Mouse (Mus musculus): ENCODE measurements around the gene Actr5.

- no peak for TF ChIP-seq CTCF (IDR thresholded peaks at IDR 0.05; ENCODE audit: low read depth, low read length)
- TF ChIP-seq GATA2 (IDR thresholded peaks at IDR 0.05; ENCODE audit: borderline replicate concordance, low read depth, low read length): no peak
- TF ChIP-seq TAL1 (conservative IDR thresholded peaks at IDR 0.05; ENCODE audit: low read depth, low read length): no peak
These were observed 36.0 kb upstream of the Actr5 start for GRCm38 (mm10) chr2:158588524-158589271.

Measured in G1E (cell line).